Mouse (Mus musculus) midbrain, postnatal 0 days (tissue): Measurements from ENCODE around the gene Kctd17. TPM values are rescaled to one million over a fixed set of nuclear protein-coding genes. Genes with fewer than 3 reads are reported as not detected.

Source experiments
- ATAC-seq: fragments of 200-750 bp; cut with Nextera tagmentation; 2 replicates; pipeline ENCODE4 v1.8.0; 2017; ENCODE audit warnings: moderate number of reproducible peaks, mild to moderate bottlenecking, moderate TSS enrichment, moderate library complexity; ENCODE audit not compliant: low FRiP score
- DNase-seq: peaks from one replicate; pipeline ENCODE4 v3.0.0-alpha.2; 2015; ENCODE audit warnings: low spot score
- H3K27ac ChIP-seq: fragments of 300-500 bp; sonication (generic); 2 replicates; pipeline ENCODE4 v1.5.1; 2014; ENCODE audit warnings: low read depth, mild to moderate bottlenecking, low read length, mixed read lengths
- H3K27me3 ChIP-seq: fragments of 300-500 bp; sonication (generic); 2 replicates; pipeline ENCODE4 v1.6.1; 2014; ENCODE audit warnings: low read length, control low read depth, mixed read lengths; ENCODE audit not compliant: insufficient read depth
- H3K36me3 ChIP-seq: fragments of 300-500 bp; sonication (generic); 2 replicates; pipeline ENCODE4 v1.6.1; 2014; ENCODE audit warnings: low read length, control low read depth, mixed read lengths; ENCODE audit not compliant: insufficient read depth
- H3K4me1 ChIP-seq: fragments of 300-500 bp; sonication (generic); 2 replicates; pipeline ENCODE4 v1.6.1; 2014; ENCODE audit warnings: mild to moderate bottlenecking, control low read depth, antibody characterized with exemption, low read length, mixed read lengths; ENCODE audit not compliant: insufficient read depth
- H3K4me2 ChIP-seq: fragments of 300-500 bp; sonication (generic); 2 replicates; pipeline ENCODE4 v1.6.1; 2014; ENCODE audit warnings: low read depth, mild to moderate bottlenecking, low read length, mixed read lengths; ENCODE audit not compliant: poor library complexity, severe bottlenecking
- H3K4me3 ChIP-seq: fragments of 300-500 bp; sonication (generic); 2 replicates; pipeline ENCODE4 v1.5.1; 2014; ENCODE audit warnings: low read depth, mild to moderate bottlenecking, low read length, moderate library complexity
- H3K9ac ChIP-seq: fragments of 300-500 bp; sonication (generic); replicated peaks from 2 replicates; pipeline ENCODE4 v1.6.1; 2014; ENCODE audit warnings: mild to moderate bottlenecking, low read length, moderate library complexity, mixed read lengths; ENCODE audit not compliant: poor library complexity, severe bottlenecking
- H3K9me3 ChIP-seq: fragments of 300-500 bp; sonication (generic); 2 replicates; pipeline ENCODE4 v1.6.1; 2016; ENCODE audit warnings: low read length, control low read depth
- CTCF ChIP-seq: IDR thresholded peaks from 2 replicates; pipeline ENCODE4 v1.5.1; 2016; ENCODE audit warnings: antibody characterized with exemption, mild to moderate bottlenecking
- WGBS: fragments of 180-500 bp; shearing (Covaris S2); extraction: QIAGEN DNeasy Blood & Tissue Kit; methylation state at CpG from one replicate; pipeline ENCODE4 v1.1.7; 2014; 5-methylcytosine and 5-hydroxymethylcytosine counted together
- polyA plus RNA-seq: library from polyadenylated mRNA; unstranded; fragments of >200 nt; fragmentation: Nextera tagmentation; extraction: Ambion mirVana; gene quantifications from 2 replicates; pipeline ENCODE4 v1.2.1, GENCODE M21; 2015
- total RNA-seq: library from RNA; depleted of rRNA; stranded (reverse); fragments of >200 nt; gene quantifications from 2 replicates; pipeline ENCODE4 v1.2.3, GENCODE M21; 2014

The Kctd17 gene
- total and polyA plus RNA-seq, 2 experiments from 2014 or later = 152 to 164 TPM

DNA sequence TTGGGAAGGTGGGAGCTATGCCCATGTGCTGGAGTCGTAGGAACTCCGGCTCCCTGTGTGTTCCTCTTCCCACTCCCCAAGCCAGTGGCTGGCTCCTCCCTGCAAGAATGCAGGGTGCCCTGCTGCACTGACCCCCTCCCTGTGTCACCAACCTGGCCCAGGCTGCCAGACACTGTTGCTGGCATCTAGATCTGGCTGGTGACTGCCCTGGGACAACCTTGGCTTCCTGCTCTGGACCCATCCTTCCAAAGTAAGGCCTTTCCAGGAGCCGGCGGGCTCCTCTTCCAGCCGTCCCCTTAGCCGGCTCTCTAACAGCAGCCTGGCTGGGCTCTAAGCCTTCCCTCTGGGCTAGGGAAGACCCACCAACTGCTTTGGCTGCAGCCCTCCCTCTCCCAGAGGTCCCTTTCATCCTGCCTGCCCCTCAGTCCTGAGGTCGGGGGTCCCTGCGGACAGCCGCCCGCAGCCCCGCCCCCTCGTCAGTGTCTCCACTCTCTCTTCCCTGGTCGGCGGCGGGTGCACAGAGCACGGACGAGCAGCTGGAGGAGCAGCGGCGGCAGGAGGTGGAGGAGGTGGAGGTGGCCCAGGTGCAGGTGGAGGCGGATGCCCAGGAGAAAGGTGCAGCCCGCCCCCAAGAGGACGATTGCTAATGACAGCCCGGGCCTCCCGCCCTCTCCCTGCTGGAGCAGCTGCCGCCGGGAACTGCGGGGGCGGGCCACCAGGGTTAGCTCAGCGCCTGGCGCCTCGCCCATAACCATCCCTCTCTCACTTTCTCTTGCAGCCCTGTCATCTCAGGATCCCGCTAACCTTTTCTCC lies 8.2 kb downstream of the Kctd17 start:
- 16% methylated on average over 31 of the region's 32 CpGs for WGBS
- no peak overlapping the region for H3K4me3 ChIP-seq
- no peaks in the 10 kb centered on the region for H3K9me3 ChIP-seq
- DNase-seq (peak; percentile 77), ATAC-seq (no peak)
- peaks cover 33% of the 10 kb centered on the region for H3K36me3 ChIP-seq
- peak; percentile 42 for TF ChIP-seq CTCF
- no peak overlapping the region for H3K27ac ChIP-seq
- H3K27me3 ChIP-seq = no peaks in the 10 kb centered on the region
- H3K4me2 ChIP-seq = peak overlapping the region; percentile 43
- H3K4me1 ChIP-seq = peaks cover 6% of the 10 kb centered on the region; the same call in 1 of the 2 replicates
- H3K9ac ChIP-seq = peak overlapping the region; percentile 39

GRCm38 (mm10) chr15:78437237-78438017 lies 9.1 kb downstream of the Kctd17 start:
- Histone ChIP-seq H3K9me3 (no peaks in the 10 kb centered on the region), H3K27ac (no peak overlapping the region), H3K4me3 (no peak overlapping the region), H3K9ac (no peak overlapping the region), H3K27me3 (no peaks in the 10 kb centered on the region), H3K4me1 (peaks cover 6% of the 10 kb centered on the region; the same call in 1 of the 2 replicates), H3K36me3 (peaks cover 26% of the 10 kb centered on the region), H3K4me2 (peak overlapping the region; percentile 43)
- WGBS = 28% methylated on average over 22 of the region's 23 CpGs
- DNase-seq (no peak), ATAC-seq (no peak)
- TF ChIP-seq CTCF = no peak

- Histone ChIP-seq H3K9me3 (no peaks in the 10 kb centered on the region), H3K4me1 (peaks cover 6% of the 10 kb centered on the region; the same call in 1 of the 2 replicates), H3K9ac (no peak overlapping the region), H3K27ac (no peak overlapping the region), H3K36me3 (peaks cover 24% of the 10 kb centered on the region), H3K4me3 (no peak overlapping the region), H3K4me2 (no peak overlapping the region), H3K27me3 (no peaks in the 10 kb centered on the region)
- 50% methylated on average over 4 of the region's 4 CpGs for WGBS
- DNase-seq = no peak
- ATAC-seq = no peak
- no peak for TF ChIP-seq CTCF
These were observed 9.6 kb downstream of the Kctd17 start for GRCm38 (mm10) chr15:78438018-78438394.

DNA sequence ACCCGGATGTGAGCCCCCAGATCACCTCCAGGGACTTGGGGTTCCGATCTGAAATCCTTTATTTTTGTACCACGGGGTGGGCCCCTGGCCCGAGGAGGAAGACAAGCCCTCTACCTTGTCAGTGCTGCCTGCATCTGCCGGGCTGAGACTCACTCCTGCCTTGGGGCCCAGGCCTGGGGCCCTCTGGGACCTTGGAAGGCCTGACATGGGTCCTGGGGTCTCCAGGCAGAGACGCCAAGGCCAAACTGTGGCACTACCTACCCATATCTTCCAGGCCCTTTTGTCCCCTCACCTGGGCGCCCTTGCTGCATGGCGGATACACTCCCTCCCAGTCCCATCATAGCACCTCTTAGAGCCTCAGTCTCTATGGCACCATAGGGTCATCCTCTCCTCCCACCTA lies 10.1 kb downstream of the Kctd17 start:
- Histone ChIP-seq H3K27me3 (no peaks in the 10 kb centered on the region), H3K9ac (no peak overlapping the region), H3K36me3 (peaks cover 19% of the 10 kb centered on the region), H3K9me3 (no peaks in the 10 kb centered on the region), H3K27ac (no peak overlapping the region), H3K4me3 (no peak overlapping the region), H3K4me2 (no peak overlapping the region), H3K4me1 (peaks cover 6% of the 10 kb centered on the region; the same call in 1 of the 2 replicates)
- DNase-seq = no peak
- TF ChIP-seq CTCF = no peak
- 59% methylated on average over 8 of the region's 8 CpGs for WGBS
- no peak for ATAC-seq

DNA sequence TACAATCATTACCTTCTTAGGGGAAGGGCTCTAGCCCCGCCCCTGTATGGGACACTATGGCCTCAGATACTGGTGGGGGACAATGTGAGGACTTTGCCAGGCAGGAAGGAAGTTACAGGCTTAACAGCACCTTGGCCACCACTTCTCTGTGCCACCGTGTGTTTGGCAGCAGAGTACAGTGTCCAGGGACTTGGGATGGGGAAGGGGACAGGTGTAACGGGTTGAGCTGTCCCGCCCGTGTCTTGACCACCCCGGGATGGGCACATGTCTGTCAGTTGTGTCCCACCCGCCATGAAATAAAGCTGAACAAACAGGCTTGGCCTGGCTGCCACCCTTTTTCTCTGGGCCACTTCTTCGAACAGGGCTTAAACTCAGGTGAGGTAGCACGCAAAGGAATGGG lies 10.6 kb downstream of the Kctd17 start:
- H3K27me3 ChIP-seq = no peaks in the 10 kb centered on the region
- no peak for ATAC-seq
- no peak overlapping the region for H3K4me3 ChIP-seq
- 78% methylated on average over 9 of the region's 9 CpGs for WGBS
- TF ChIP-seq CTCF = no peak
- peaks cover 14% of the 10 kb centered on the region for H3K36me3 ChIP-seq
- no peaks in the 10 kb centered on the region for H3K9me3 ChIP-seq
- H3K27ac ChIP-seq = no peak overlapping the region
- no peak for DNase-seq
- H3K4me2 ChIP-seq = no peak overlapping the region
- H3K4me1 ChIP-seq = peaks cover 6% of the 10 kb centered on the region; the same call in 1 of the 2 replicates
- H3K9ac ChIP-seq = no peak overlapping the region

DNA sequence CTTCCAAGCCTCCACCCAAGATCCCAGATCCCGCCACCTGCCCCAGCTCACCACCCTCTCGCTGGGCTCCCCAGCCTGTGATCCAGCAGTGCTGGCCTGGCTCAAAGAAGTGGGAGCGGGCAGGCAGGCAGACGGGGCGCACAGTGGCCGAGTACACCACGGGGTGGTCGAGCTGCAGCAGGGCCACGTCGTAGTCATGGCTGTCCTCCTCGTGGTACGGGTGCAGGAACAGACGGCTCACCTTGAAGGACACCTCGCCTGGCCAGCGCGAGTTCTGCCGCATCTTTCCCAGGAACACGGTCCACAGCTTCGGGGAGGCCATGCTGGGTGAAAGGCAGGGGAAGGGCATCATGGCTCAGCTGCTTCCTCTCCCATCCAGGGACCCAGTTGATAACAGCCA lies 13.9 kb downstream of the Kctd17 start:
- Histone ChIP-seq H3K9me3 (no peaks in the 10 kb centered on the region), H3K27me3 (no peaks in the 10 kb centered on the region), H3K27ac (no peak overlapping the region), H3K4me1 (no peaks in the 10 kb centered on the region), H3K4me2 (no peak overlapping the region), H3K4me3 (no peak overlapping the region), H3K9ac (no peak overlapping the region), H3K36me3 (no peaks in the 10 kb centered on the region; the same call in 1 of the 2 replicates)
- ATAC-seq (no peak), DNase-seq (no peak)
- no peak for TF ChIP-seq CTCF
- WGBS = 91% methylated on average over 19 of the region's 19 CpGs
